Mouse (Mus musculus) hindbrain, embryonic 11.5 days (tissue): ENCODE measurements around the gene Asrgl1. TPM values are rescaled to one million over a fixed set of nuclear protein-coding genes. Genes with fewer than 3 reads are reported as not detected.
"Not testable (repeated sequence)": the region's sequence is repeated elsewhere in the genome, so short reads cannot be mapped to it uniquely, and the experiment has no call there.

Source experiments
- ATAC-seq: fragments of 200-750 bp; cut with Nextera tagmentation; 2 replicates; pipeline ENCODE4 v1.8.0; 2017; ENCODE audit warnings: mild to moderate bottlenecking, moderate TSS enrichment, moderate library complexity; ENCODE audit not compliant: low FRiP score
- DNase-seq: peaks from one replicate; pipeline ENCODE4 v3.0.0-alpha.2; 2015; ENCODE audit warnings: low spot score
- H3K27ac ChIP-seq: fragments of 300-500 bp; sonication (generic); 2 replicates; pipeline ENCODE4 v1.5.1; 2014; ENCODE audit warnings: mild to moderate bottlenecking, low read depth, low read length
- H3K27me3 ChIP-seq: fragments of 300-500 bp; sonication (generic); 2 replicates; pipeline ENCODE4 v1.6.1; 2014; ENCODE audit warnings: mild to moderate bottlenecking, low read length, moderate library complexity, mixed read lengths; ENCODE audit not compliant: control insufficient read depth, insufficient read depth
- H3K36me3 ChIP-seq: fragments of 300-500 bp; sonication (generic); 2 replicates; pipeline ENCODE4 v1.6.1; 2014; ENCODE audit warnings: mild to moderate bottlenecking, low read length, moderate library complexity, mixed read lengths; ENCODE audit not compliant: control insufficient read depth, insufficient read depth
- H3K4me1 ChIP-seq: fragments of 300-500 bp; sonication (generic); replicated peaks from 2 replicates; pipeline ENCODE4 v1.6.1; 2014; ENCODE audit warnings: low read length, mixed read lengths; ENCODE audit not compliant: control insufficient read depth, insufficient read depth
- H3K4me2 ChIP-seq: fragments of 300-500 bp; sonication (generic); replicated peaks from 2 replicates; pipeline ENCODE4 v1.6.1; 2014; ENCODE audit warnings: mild to moderate bottlenecking, low read depth, low read length
- H3K4me3 ChIP-seq: fragments of 300-500 bp; sonication (generic); 2 replicates; pipeline ENCODE4 v1.5.1; 2014; ENCODE audit warnings: low read depth, low read length
- H3K9ac ChIP-seq: fragments of 300-500 bp; sonication (generic); 2 replicates; pipeline ENCODE4 v1.6.1; 2014; ENCODE audit warnings: low read depth, low read length
- H3K9me3 ChIP-seq: fragments of 300-500 bp; sonication (generic); 2 replicates; pipeline ENCODE4 v1.6.1; 2016; ENCODE audit warnings: low read length; ENCODE audit not compliant: control insufficient read depth
- WGBS: fragments of 180-500 bp; shearing (Covaris S2); extraction: QIAGEN DNeasy Blood & Tissue Kit; methylation state at CpG from one replicate; pipeline ENCODE4 v1.1.7; 2014; 5-methylcytosine and 5-hydroxymethylcytosine counted together
- polyA plus RNA-seq: library from polyadenylated mRNA; unstranded; fragments of >200 nt; fragmentation: Nextera tagmentation; extraction: Ambion mirVana; gene quantifications from 2 replicates; pipeline ENCODE4 v1.2.1, GENCODE M21; 2014

Gene Asrgl1
- polyA plus RNA-seq, 1 experiment from 2014 or later: 15.6 TPM

DNA sequence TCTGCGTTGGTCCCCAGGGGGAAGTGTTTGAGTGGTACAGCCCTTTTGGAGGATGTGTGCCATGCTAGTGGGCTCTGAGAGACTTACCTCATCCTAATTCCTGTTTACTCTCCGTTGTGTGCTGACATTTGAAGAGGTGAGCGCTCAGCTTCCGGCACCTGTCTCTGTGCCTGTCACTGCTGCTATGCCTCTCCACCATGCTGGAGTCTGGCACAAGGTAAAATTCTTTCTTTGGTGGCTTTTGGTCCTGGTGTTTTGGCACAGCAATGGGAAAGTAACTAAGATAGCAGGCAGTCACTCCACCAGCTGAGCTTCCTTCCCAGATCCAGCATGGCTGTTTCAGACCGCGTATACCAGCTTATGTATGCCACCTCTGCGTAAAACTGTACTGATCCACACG lies 35.7 kb downstream of the Asrgl1 start:
- Histone ChIP-seq H3K27me3 (no peaks in the 10 kb centered on the region), H3K9ac (no peak overlapping the region), H3K36me3 (no peaks in the 10 kb centered on the region), H3K4me3 (no peak overlapping the region), H3K4me2 (no peak overlapping the region), H3K27ac (no peak overlapping the region), H3K4me1 (no peaks in the 10 kb centered on the region; the same call in 1 of the 2 replicates), H3K9me3 (no peaks in the 10 kb centered on the region)
- DNase-seq (no peak), ATAC-seq (no peak)
- 88% methylated on average over 8 of the region's 8 CpGs for WGBS

DNA sequence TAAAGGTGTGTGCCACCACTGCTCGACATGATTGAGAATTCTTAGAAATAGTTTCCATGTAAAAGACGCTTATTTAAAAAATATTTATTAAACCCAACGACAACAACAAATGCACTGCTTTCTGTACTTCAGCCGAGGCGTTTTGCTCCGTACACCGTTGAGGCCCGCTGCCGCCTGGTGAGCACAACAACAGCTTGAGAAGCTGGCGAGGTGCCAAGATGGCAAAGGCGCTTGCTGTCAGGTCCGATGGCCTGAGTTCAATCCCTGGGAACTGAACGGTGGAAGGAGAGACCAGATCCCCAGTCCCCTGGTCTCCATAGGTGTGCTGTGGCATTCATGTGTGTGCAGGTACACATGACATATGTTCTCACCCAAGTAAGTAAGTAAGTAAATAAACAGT lies 38.0 kb downstream of the Asrgl1 start:
- 89% methylated on average over 13 of the region's 13 CpGs for WGBS

DNA sequence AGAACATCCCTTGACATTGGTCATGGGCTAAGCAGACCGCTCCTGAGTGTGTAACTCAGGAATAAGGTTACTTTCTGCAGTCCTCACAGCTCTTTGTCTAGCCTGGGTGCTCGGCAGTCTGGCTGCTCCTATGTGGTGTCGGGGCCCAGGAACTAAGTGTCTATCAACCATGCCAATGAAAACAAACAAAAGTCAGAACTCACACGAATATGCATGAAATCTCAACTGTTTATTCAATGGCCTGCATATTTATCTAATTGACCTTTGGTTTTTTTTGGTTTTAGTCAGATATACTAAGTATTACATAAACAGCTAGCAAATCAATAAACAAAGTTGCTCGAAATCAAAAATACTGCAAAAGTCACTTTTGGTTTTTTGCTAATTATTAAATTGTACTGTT lies 40.3 kb downstream of the Asrgl1 start:
- Histone ChIP-seq H3K4me3 (no peak overlapping the region), H3K9me3 (no peaks in the 10 kb centered on the region), H3K9ac (no peak overlapping the region), H3K27me3 (no peaks in the 10 kb centered on the region), H3K36me3 (no peaks in the 10 kb centered on the region), H3K4me1 (no peaks in the 10 kb centered on the region), H3K4me2 (no peak overlapping the region), H3K27ac (no peak overlapping the region)
- DNase-seq (no peak), ATAC-seq (no peak)
- WGBS: 72% methylated on average over 5 of the region's 5 CpGs

More for the DNA sequence above, 38.0 kb downstream of the Asrgl1 start:
- no peaks in the 10 kb centered on the region for H3K36me3 ChIP-seq
- ATAC-seq: no peak
- no peak for DNase-seq
- H3K9ac ChIP-seq: no peak overlapping the region
- no peaks in the 10 kb centered on the region for H3K27me3 ChIP-seq
- H3K9me3 ChIP-seq: no peaks in the 10 kb centered on the region
- H3K4me3 ChIP-seq: no peak overlapping the region
- no peak overlapping the region for H3K27ac ChIP-seq
- no peak overlapping the region for H3K4me2 ChIP-seq
- no peaks in the 10 kb centered on the region for H3K4me1 ChIP-seq

DNA sequence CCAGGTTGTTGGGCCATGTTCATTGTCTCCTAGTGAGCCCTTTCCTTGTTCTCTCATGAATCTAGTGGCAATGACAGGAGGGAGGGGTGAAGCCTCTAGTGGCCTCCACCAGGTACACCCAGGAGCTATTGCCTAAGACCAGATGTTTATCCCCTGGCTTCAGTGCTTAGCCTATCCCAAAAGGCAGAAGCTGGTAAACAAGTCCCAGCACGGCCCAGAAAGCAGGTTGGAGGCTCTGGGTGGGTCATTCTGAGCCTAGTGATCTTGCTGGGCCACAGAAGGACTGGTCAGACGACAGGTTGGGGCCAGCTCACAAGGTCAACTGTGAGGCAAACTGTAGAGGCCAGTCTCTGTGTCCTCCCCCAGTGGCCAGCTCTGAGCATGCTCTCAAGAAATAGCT lies 44.7 kb downstream of the Asrgl1 start:
- no peaks in the 10 kb centered on the region for H3K36me3 ChIP-seq
- DNase-seq: no peak
- no peak for ATAC-seq
- no peaks in the 10 kb centered on the region for H3K27me3 ChIP-seq
- H3K4me3 ChIP-seq: no peak overlapping the region
- H3K9ac ChIP-seq: no peak overlapping the region
- no peak overlapping the region for H3K4me2 ChIP-seq
- WGBS: 52% methylated on average over 2 of the region's 2 CpGs
- no peaks in the 10 kb centered on the region for H3K9me3 ChIP-seq
- no peak overlapping the region for H3K27ac ChIP-seq
- H3K4me1 ChIP-seq: no peaks in the 10 kb centered on the region

DNA sequence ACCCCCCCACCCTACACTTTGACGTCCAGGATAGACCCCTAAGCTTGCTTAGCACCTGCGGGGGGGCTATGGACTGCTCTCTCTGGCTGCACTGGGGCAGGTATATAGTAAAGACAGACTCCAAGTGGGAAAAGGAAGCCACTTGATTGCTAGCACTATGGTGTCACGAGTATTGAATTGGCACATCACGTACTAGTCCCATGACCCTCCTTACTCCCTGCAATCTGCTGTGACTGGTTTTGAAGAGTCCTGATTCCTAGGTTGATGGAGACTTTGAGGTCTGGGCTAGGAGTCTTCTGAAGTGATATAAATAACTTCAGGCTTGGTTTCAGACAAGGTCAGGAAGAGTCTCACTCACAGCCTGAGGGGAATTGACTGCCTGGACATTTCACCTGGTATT lies 45.2 kb downstream of the Asrgl1 start:
- no peak overlapping the region for H3K4me2 ChIP-seq
- no peaks in the 10 kb centered on the region for H3K4me1 ChIP-seq
- H3K27me3 ChIP-seq: no peaks in the 10 kb centered on the region
- H3K9me3 ChIP-seq: no peaks in the 10 kb centered on the region
- H3K9ac ChIP-seq: no peak overlapping the region
- ATAC-seq (no peak), DNase-seq (no peak)
- H3K4me3 ChIP-seq: no peak overlapping the region
- H3K36me3 ChIP-seq: no peaks in the 10 kb centered on the region
- 77% methylated on average over 4 of the region's 4 CpGs for WGBS
- H3K27ac ChIP-seq: no peak overlapping the region

- no peak for ATAC-seq
- H3K36me3 ChIP-seq: no peaks in the 10 kb centered on the region
- no peak within 1 kb of the TSS for H3K9ac ChIP-seq
- H3K4me3 ChIP-seq: no peak within 1 kb of the TSS
- no peak for DNase-seq
- no peaks in the 10 kb centered on the region for H3K9me3 ChIP-seq
- no peak within 1 kb of the TSS for H3K27ac ChIP-seq
- H3K4me1 ChIP-seq: no peaks in the 10 kb centered on the region
- no peaks in the 10 kb centered on the region for H3K27me3 ChIP-seq
- no peak within 1 kb of the TSS for H3K4me2 ChIP-seq
- 80% methylated on average over 4 of the region's 4 CpGs for WGBS
Measured at GRCm38 (mm10) chr19:9087821-9088220, 47.6 kb downstream of the Asrgl1 start, which contains the start of gene Scgb1a1. TSS of gene Scgb1a1 (minus strand) at chr19:9087958.

- H3K9ac ChIP-seq, ATAC-seq, H3K27me3 ChIP-seq, H3K4me2 ChIP-seq, H3K4me3 ChIP-seq, DNase-seq, H3K4me1 ChIP-seq, H3K36me3 ChIP-seq, H3K9me3 ChIP-seq, H3K27ac ChIP-seq: not testable (repeated sequence)
- 86% methylated on average over 2 of the region's 2 CpGs for WGBS
Measured at GRCm38 (mm10) chr19:9083892-9084291, 51.5 kb downstream of the Asrgl1 start.

DNA sequence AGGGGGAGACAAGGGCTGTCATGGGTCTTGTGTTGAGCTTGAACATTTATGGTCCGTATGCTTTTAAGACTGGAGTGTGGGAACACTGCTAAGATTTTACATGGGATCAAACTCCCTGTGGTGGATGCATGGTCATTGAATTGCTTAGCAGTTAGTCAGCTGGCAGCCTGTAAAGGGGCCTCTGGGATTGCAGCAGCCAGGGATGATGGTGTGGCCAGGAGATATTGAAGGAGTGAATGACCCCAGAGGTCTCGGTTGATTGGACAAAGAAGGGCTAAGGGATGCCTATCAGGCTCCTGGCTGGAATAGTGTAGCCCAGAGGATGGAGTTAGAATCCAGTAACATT lies 52.5 kb downstream of the Asrgl1 start:
- Histone ChIP-seq H3K9me3 (no peaks in the 10 kb centered on the region), H3K4me3 (no peak overlapping the region), H3K27ac (no peak overlapping the region), H3K27me3 (no peaks in the 10 kb centered on the region), H3K4me1 (no peaks in the 10 kb centered on the region), H3K9ac (peak overlapping the region; percentile 21; the same call in 1 of the 2 replicates), H3K4me2 (no peak overlapping the region), H3K36me3 (no peaks in the 10 kb centered on the region)
- ATAC-seq (no peak; the same call in none of the 2 replicates), DNase-seq (no peak)
- WGBS: 85% methylated on average over 2 of the region's 2 CpGs

GRCm38 (mm10) chr19:9082191-9083009 lies 53.0 kb downstream of the Asrgl1 start:
- no peaks in the 10 kb centered on the region for H3K4me1 ChIP-seq
- no peak overlapping the region for H3K4me3 ChIP-seq
- ATAC-seq (peak; percentile 95), DNase-seq (peak; percentile 95)
- peak overlapping the region; percentile 21; the same call in 1 of the 2 replicates for H3K9ac ChIP-seq
- no peak overlapping the region for H3K4me2 ChIP-seq
- 17% methylated on average over 23 of the region's 23 CpGs for WGBS
- H3K9me3 ChIP-seq: no peaks in the 10 kb centered on the region
- H3K36me3 ChIP-seq: no peaks in the 10 kb centered on the region
- no peaks in the 10 kb centered on the region for H3K27me3 ChIP-seq
- no peak overlapping the region for H3K27ac ChIP-seq
